Mouse (Mus musculus) right cerebral cortex, postnatal 36 days (tissue): ENCODE data around the gene Prl8a1.

Experiments used
- DNase-seq, 2 experiments: peaks; one replicate each; pipeline ENCODE4 v3.0.0; 2022; ENCODE audit warnings: low spot score in 2 of 2, mixed read lengths in 1 of 2

The Prl8a1 gene

GRCm38 (mm10) chr13:27582071-27582470, at the start of gene Prl8a1:
Prl8a1 (minus strand) TSS chr13:27582171.
- no peak for DNase-seq

GRCm38 (mm10) chr13:27610482-27610881, 28.5 kb upstream of the Prl8a1 start, which contains the start of gene Prl7b1:
Prl7b1 (minus strand) TSS chr13:27610582.
- no peak for DNase-seq

- DNase-seq: no peak
These were observed 17.5 kb downstream of the Prl8a1 start, which contains the start of gene Prl8a9 for GRCm38 (mm10) chr13:27564506-27564905. Prl8a9 (minus strand) TSS chr13:27564606.

- DNase-seq: no peak
These were observed 28.6 kb downstream of the Prl8a1 start for GRCm38 (mm10) chr13:27553336-27553735.
